In genomic region chr5:114550886-114551492, GRCm38 (mm10) we compare ENCODE assay signal across 9 mouse cellular contexts. TPM values are rescaled to one million over a fixed set of nuclear protein-coding genes. Genes with fewer than 3 reads are reported as not detected.
DNase-seq lines count a peak whose midpoint lies in the region; ATAC-seq lines count a peak whose summit lies in the region.
"Had no signal": no experiment of that assay in that cellular context is flagged by ENCODE, and none has a peak within 500 bp of the region (broad histone marks: within the 10 kb centered on the region; RNA-seq: fewer than 3 reads in every experiment).

No protein-coding gene starts in this region.

- DNase-seq in heart, embryonic 10.5 days (ENCODE audit: low spot score): no peak
- no peak for DNase-seq in heart, postnatal 36 days
- peak; percentile 80 for DNase-seq in adrenal gland, postnatal 14 days
- peak; percentile 52 for DNase-seq in midbrain, embryonic 14.5 days
- DNase-seq in frontal cortex, postnatal 14 days (ENCODE audit: low spot score in 2 of 2): no peak
- DNase-seq in left cerebral cortex, adult 18-20 months (ENCODE audit: low spot score in 2 of 2): no peak
- DNase-seq in right cerebral cortex, postnatal 10 days (ENCODE audit: low spot score in 2 of 2): no peak

- WGBS in heart, embryonic 10.5 days: 34% methylated on average over 6 of the region's 6 CpGs
- WGBS in hindbrain, embryonic 13.5 days: 21% methylated on average over 6 of the region's 6 CpGs
- WGBS in midbrain, embryonic 14.5 days: 8% methylated on average over 6 of the region's 6 CpGs

- no peak overlapping the region for H3K4me2 ChIP-seq in hindbrain, embryonic 13.5 days
- H3K4me2 ChIP-seq in midbrain, embryonic 14.5 days (ENCODE audit: low read length): no peak overlapping the region
- H3K4me2 ChIP-seq: liver, embryonic 15.5 days had no signal

- peaks cover 23% of the 10 kb centered on the region for H3K4me1 ChIP-seq in heart, embryonic 10.5 days
- peaks cover 25% of the 10 kb centered on the region for H3K4me1 ChIP-seq in hindbrain, embryonic 13.5 days (replicated peaks)
- H3K4me1 ChIP-seq in midbrain, embryonic 14.5 days (ENCODE audit: control insufficient read depth, insufficient read depth, low read length): peaks cover 10% of the 10 kb centered on the region

- intact Hi-C loops in heart, postnatal 36 days (cut with DNase I): no loop called here

- H3K9me3 ChIP-seq in heart, embryonic 10.5 days: peaks cover 3% of the 10 kb centered on the region
- H3K9me3 ChIP-seq in hindbrain, embryonic 13.5 days: no peaks in the 10 kb centered on the region
- H3K9me3 ChIP-seq in midbrain, embryonic 14.5 days (ENCODE audit: control insufficient read depth, low read length): no peaks in the 10 kb centered on the region
- H3K9me3 ChIP-seq: liver, embryonic 15.5 days had no signal

- no peaks in the 10 kb centered on the region for H3K36me3 ChIP-seq in heart, embryonic 10.5 days
- H3K36me3 ChIP-seq in hindbrain, embryonic 13.5 days: no peaks in the 10 kb centered on the region
- no peaks in the 10 kb centered on the region for H3K36me3 ChIP-seq in midbrain, embryonic 14.5 days (ENCODE audit: control insufficient read depth, insufficient read depth, low read length)
- H3K36me3 ChIP-seq: liver, embryonic 15.5 days had no signal

- H3K9ac ChIP-seq in hindbrain, embryonic 13.5 days: 0 out of 2 replicates have a peak overlapping the region, but pooled peaks have one; percentile 29
- no peak overlapping the region for H3K9ac ChIP-seq in midbrain, embryonic 14.5 days (replicated peaks; ENCODE audit: low read length)
- H3K9ac ChIP-seq: liver, embryonic 15.5 days had no signal

- H3K27ac ChIP-seq in heart, embryonic 10.5 days: peak overlapping the region; percentile 42
- H3K27ac ChIP-seq in hindbrain, embryonic 13.5 days: 0 out of 2 replicates have a peak overlapping the region, but pooled peaks have one; percentile 23
- 0 out of 2 replicates have a peak overlapping the region, but pooled peaks have one; percentile 49 for H3K27ac ChIP-seq in midbrain, embryonic 14.5 days (replicated peaks; ENCODE audit: low read depth, low read length)
- H3K27ac ChIP-seq: liver, embryonic 15.5 days had no signal

- no peak overlapping the region for H3K4me3 ChIP-seq in heart, embryonic 10.5 days
- H3K4me3 ChIP-seq in hindbrain, embryonic 13.5 days: no peak overlapping the region
- no peak overlapping the region for H3K4me3 ChIP-seq in midbrain, embryonic 14.5 days (replicated peaks; ENCODE audit: low read depth, low read length)
- H3K4me3 ChIP-seq: liver, embryonic 15.5 days had no signal

- H3K27me3 ChIP-seq in heart, embryonic 10.5 days (ENCODE audit: insufficient read depth, poor library complexity, severe bottlenecking): peaks cover 5% of the 10 kb centered on the region
- H3K27me3 ChIP-seq in hindbrain, embryonic 13.5 days: 0 out of 2 replicates have a peak, but pooled peaks cover 2% of the 10 kb centered on the region
- no peaks in the 10 kb centered on the region for H3K27me3 ChIP-seq in midbrain, embryonic 14.5 days (ENCODE audit: control insufficient read depth, insufficient read depth, low read length)
- H3K27me3 ChIP-seq: liver, embryonic 15.5 days had no signal

- no peak for ATAC-seq in hindbrain, embryonic 13.5 days (ENCODE audit: low FRiP score)
- no peak for ATAC-seq in midbrain, embryonic 14.5 days (ENCODE audit: low FRiP score, low TSS enrichment)

RNA-seq across cellular contexts. Expression of gene Fam222a, which starts 16.8 kb away (rescaled TPM):
- polyA plus RNA-seq in heart, embryonic 10.5 days (2016; fragmentation: Nextera tagmentation; extraction: Ambion mirVana): 0.60 and 1.5 TPM in 2 replicates
- total RNA-seq in heart, postnatal 36 days (2021): 1 to 10 TPM; 1.6 to 1.9 TPM
- 55.8 and 77.0 TPM in 2 replicates for total RNA-seq in adrenal gland, postnatal 14 days (2021)
- 5.8 and 6.4 TPM in 2 replicates for polyA plus RNA-seq in hindbrain, embryonic 13.5 days (2015; fragmentation: Nextera tagmentation; extraction: Ambion mirVana)
- polyA plus RNA-seq in midbrain, embryonic 14.5 days (2014; fragmentation: Nextera tagmentation; extraction: Ambion mirVana): 5.7 and 7.0 TPM in 2 replicates
- 10 to 100 TPM; 10.9 to 11.0 TPM for total RNA-seq in left cerebral cortex, adult 18-20 months (2021)

Comparison
In these comparisons a context has a peak if more than half of its experiments do, and no peak if none do; other contexts are left out.
1. DNase-seq: peak in adrenal gland, postnatal 14 days (single experiment) and midbrain, embryonic 14.5 days (single experiment); none in heart, embryonic 10.5 days (single experiment), heart, postnatal 36 days (0 of 2), frontal cortex, postnatal 14 days (0 of 2), left cerebral cortex, adult 18-20 months (0 of 2) and right cerebral cortex, postnatal 10 days (0 of 2).
2. RNA of gene Fam222a, which starts 16.8 kb away (total RNA-seq): 55.8 to 77.0 TPM in adrenal gland, postnatal 14 days and 10.9 to 11.0 TPM in left cerebral cortex, adult 18-20 months; 1.6 to 1.9 TPM in heart, postnatal 36 days; every median in the first group is over 4 times any median in the second.
3. Peak in every context shown above with its lines, with median percentiles within 50 percentile points of each other: H3K27ac ChIP-seq.